Mouse (Mus musculus): ENCODE results near the gene Olfr847. TPM values are rescaled to one million over a fixed set of nuclear protein-coding genes. Genes with fewer than 3 reads are reported as not detected.

The Olfr847 gene
- not detected in 2 replicates for polyA plus RNA-seq (2014; fragmentation: Nextera tagmentation; extraction: Ambion mirVana)

GRCm38 (mm10) chr9:19378569-19378968 lies at the start of gene Olfr847:
Gene Olfr847, minus strand, starts transcription at chr9:19378669.
- Histone ChIP-seq H3K27me3 (replicated peaks; ENCODE audit: control insufficient read depth, insufficient read depth, low read length) (no peaks in the 10 kb centered on the region), H3K9me3 (replicated peaks; ENCODE audit: control insufficient read depth, low read length) (no peaks in the 10 kb centered on the region), H3K4me1 (ENCODE audit: control insufficient read depth, insufficient read depth, low read length) (no peaks in the 10 kb centered on the region), H3K4me2 (ENCODE audit: low read length) (no peak within 1 kb of the TSS), H3K4me3 (ENCODE audit: low read depth, low read length) (no peak within 1 kb of the TSS), H3K27ac (ENCODE audit: low read depth, low read length) (no peak within 1 kb of the TSS), H3K9ac (ENCODE audit: low read length) (no peak within 1 kb of the TSS), H3K36me3 (ENCODE audit: control insufficient read depth, insufficient read depth, low read length) (no peaks in the 10 kb centered on the region)
- ATAC-seq (no peak), DNase-seq (ENCODE audit: low spot score) (no peak)
- 53% methylated on average over 1 of the region's 1 CpGs for WGBS

GRCm38 (mm10) chr9:19363905-19364304 lies 14.6 kb downstream of the Olfr847 start, which contains the start of gene Olfr846:
Gene Olfr846, minus strand, starts transcription at chr9:19364005.
- no peak within 1 kb of the TSS for H3K4me3 ChIP-seq (ENCODE audit: low read depth, low read length)
- H3K4me1 ChIP-seq (ENCODE audit: control insufficient read depth, insufficient read depth, low read length), result no peaks in the 10 kb centered on the region
- WGBS, result 45% methylated on average over 1 of the region's 1 CpGs
- DNase-seq (ENCODE audit: low spot score) (no peak), ATAC-seq (no peak)
- H3K27me3 ChIP-seq (replicated peaks; ENCODE audit: control insufficient read depth, insufficient read depth, low read length), result no peaks in the 10 kb centered on the region
- H3K27ac ChIP-seq (ENCODE audit: low read depth, low read length), result no peak within 1 kb of the TSS
- no peak within 1 kb of the TSS for H3K9ac ChIP-seq (ENCODE audit: low read length)
- H3K4me2 ChIP-seq (ENCODE audit: low read length), result no peak within 1 kb of the TSS
- no peaks in the 10 kb centered on the region; the same call in 1 of the 2 replicates for H3K9me3 ChIP-seq (replicated peaks; ENCODE audit: control insufficient read depth, low read length)
- no peaks in the 10 kb centered on the region for H3K36me3 ChIP-seq (ENCODE audit: control insufficient read depth, insufficient read depth, low read length)

DNA sequence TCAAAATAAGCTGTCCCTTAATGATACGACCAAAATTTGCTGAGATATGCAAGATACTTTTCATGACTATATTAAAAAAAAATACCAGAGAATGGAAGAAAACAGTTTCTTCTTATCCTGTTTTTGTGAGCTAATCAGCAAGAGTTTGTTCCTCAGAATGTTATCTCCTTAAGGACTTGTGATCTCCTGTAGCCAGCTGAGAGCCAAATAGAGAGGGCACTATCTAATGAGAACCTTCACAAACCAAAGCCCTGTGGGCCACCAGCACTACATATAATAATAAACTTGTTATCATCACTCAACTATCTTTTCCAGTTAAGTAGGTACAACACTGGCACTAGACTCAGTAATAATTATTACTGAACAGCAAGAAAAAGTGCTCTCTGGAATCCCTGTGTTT lies 42.3 kb downstream of the Olfr847 start, which contains the start of gene Olfr845:
Gene Olfr845 (plus strand): TSS at position 301 of the 400 bp plus-strand sequence.
- DNase-seq (ENCODE audit: low spot score), result no peak
- WGBS, result 84% methylated on average over 1 of the region's 1 CpGs
- no peak within 1 kb of the TSS for H3K27ac ChIP-seq (ENCODE audit: low read depth, low read length)
- no peaks in the 10 kb centered on the region for H3K36me3 ChIP-seq (ENCODE audit: control insufficient read depth, insufficient read depth, low read length)
- no peak for ATAC-seq
- H3K4me1 ChIP-seq (ENCODE audit: control insufficient read depth, insufficient read depth, low read length), result no peaks in the 10 kb centered on the region
- no peaks in the 10 kb centered on the region for H3K27me3 ChIP-seq (replicated peaks; ENCODE audit: control insufficient read depth, insufficient read depth, low read length)
- no peak within 1 kb of the TSS for H3K9ac ChIP-seq (ENCODE audit: low read length)
- no peak within 1 kb of the TSS for H3K4me2 ChIP-seq (ENCODE audit: low read length)
- peaks cover 4% of the 10 kb centered on the region; the same call in 1 of the 2 replicates for H3K9me3 ChIP-seq (replicated peaks; ENCODE audit: control insufficient read depth, low read length)
- no peak within 1 kb of the TSS for H3K4me3 ChIP-seq (ENCODE audit: low read depth, low read length)

Other genes starting within 250 kb of the Olfr847 start
- gene Olfr837, start 242.4 kb downstream of the Olfr847 start, polyA plus RNA-seq (2014; fragmentation: Nextera tagmentation; extraction: Ambion mirVana), result not detected in 2 replicates
- gene Olfr839-ps1, start 201.4 kb downstream of the Olfr847 start, polyA plus RNA-seq (2014; fragmentation: Nextera tagmentation; extraction: Ambion mirVana), result not detected in 2 replicates
- not detected in 2 replicates for gene Olfr843, start 126.7 kb downstream of the Olfr847 start, polyA plus RNA-seq (2014; fragmentation: Nextera tagmentation; extraction: Ambion mirVana)
- gene Olfr844, start 62.3 kb downstream of the Olfr847 start, polyA plus RNA-seq (2014; fragmentation: Nextera tagmentation; extraction: Ambion mirVana), result not detected in 2 replicates
- gene Olfr845, start 42.2 kb downstream of the Olfr847 start, polyA plus RNA-seq (2014; fragmentation: Nextera tagmentation; extraction: Ambion mirVana), result not detected in 2 replicates
- gene Olfr846, start 14.7 kb downstream of the Olfr847 start, polyA plus RNA-seq (2014; fragmentation: Nextera tagmentation; extraction: Ambion mirVana), result not detected in 2 replicates
- not detected in 2 replicates for gene Olfr849, start 61.6 kb upstream of the Olfr847 start, polyA plus RNA-seq (2014; fragmentation: Nextera tagmentation; extraction: Ambion mirVana)
- not detected in 2 replicates for gene Olfr850, start 99.6 kb upstream of the Olfr847 start, polyA plus RNA-seq (2014; fragmentation: Nextera tagmentation; extraction: Ambion mirVana)
- gene Olfr851, start 114.6 kb upstream of the Olfr847 start, polyA plus RNA-seq (2014; fragmentation: Nextera tagmentation; extraction: Ambion mirVana), result not detected in 2 replicates
- not detected in 2 replicates for gene Olfr853, start 162.4 kb upstream of the Olfr847 start, polyA plus RNA-seq (2014; fragmentation: Nextera tagmentation; extraction: Ambion mirVana)
- not detected in 2 replicates for gene Olfr854, start 188.7 kb upstream of the Olfr847 start, polyA plus RNA-seq (2014; fragmentation: Nextera tagmentation; extraction: Ambion mirVana)
- gene Olfr855, start 203.9 kb upstream of the Olfr847 start, polyA plus RNA-seq (2014; fragmentation: Nextera tagmentation; extraction: Ambion mirVana), result not detected in 2 replicates
- 34.9 and 42.0 TPM in 2 replicates for gene Zfp317, start 243.4 kb upstream of the Olfr847 start, polyA plus RNA-seq (2014; fragmentation: Nextera tagmentation; extraction: Ambion mirVana)

Data from forebrain, embryonic 14.5 days (tissue).